Mouse (Mus musculus): ENCODE data around the gene 1110008P14Rik.
"Not testable (repeated sequence)": the region's sequence is repeated elsewhere in the genome, so short reads cannot be mapped to it uniquely, and the experiment has no call there.

1110008P14Rik gene

GRCm38 (mm10) chr2:32363376-32364106, 18.2 kb downstream of the 1110008P14Rik start:
- DNase-seq (ENCODE audit: low read depth, low spot score) = no peak

GRCm38 (mm10) chr2:32362817-32363340, 18.9 kb downstream of the 1110008P14Rik start:
- DNase-seq (ENCODE audit: low read depth, low spot score) = no peak

- DNase-seq (ENCODE audit: low read depth, low spot score) = not testable (repeated sequence)
Measured at GRCm38 (mm10) chr2:32362274-32362673, 19.5 kb downstream of the 1110008P14Rik start.

GRCm38 (mm10) chr2:32361437-32361836, 20.3 kb downstream of the 1110008P14Rik start:
- no peak for DNase-seq (ENCODE audit: low read depth, low spot score)

- no peak for DNase-seq (ENCODE audit: low read depth, low spot score)
Measured at GRCm38 (mm10) chr2:32360741-32361140, 21.0 kb downstream of the 1110008P14Rik start.

- DNase-seq (ENCODE audit: low read depth, low spot score) = no peak
Measured at GRCm38 (mm10) chr2:32358381-32358780, 23.4 kb downstream of the 1110008P14Rik start.

GRCm38 (mm10) chr2:32357710-32358109, 24.0 kb downstream of the 1110008P14Rik start:
- no peak for DNase-seq (ENCODE audit: low read depth, low spot score)

- no peak for DNase-seq (ENCODE audit: low read depth, low spot score)
Measured at GRCm38 (mm10) chr2:32356216-32356615, 25.5 kb downstream of the 1110008P14Rik start.

- no peak for DNase-seq (ENCODE audit: low read depth, low spot score)
Measured at GRCm38 (mm10) chr2:32354336-32354895, 27.3 kb downstream of the 1110008P14Rik start.

GRCm38 (mm10) chr2:32353836-32354235, 27.9 kb downstream of the 1110008P14Rik start:
- DNase-seq (ENCODE audit: low read depth, low spot score) = no peak

GRCm38 (mm10) chr2:32353007-32353542, 28.7 kb downstream of the 1110008P14Rik start, which contains the start of gene Dnm1:
Gene Dnm1 (minus strand): TSS chr2:32353338.
- peak; percentile 71 for DNase-seq (ENCODE audit: low read depth, low spot score)

- peak; percentile 30 for DNase-seq (ENCODE audit: low read depth, low spot score)
Measured at GRCm38 (mm10) chr2:32352151-32353006, 29.4 kb downstream of the 1110008P14Rik start, which contains the start of gene Ciz1. Gene Ciz1 (plus strand): TSS chr2:32352327.

GRCm38 (mm10) chr2:32351471-32351961, 30.2 kb downstream of the 1110008P14Rik start:
- no peak for DNase-seq (ENCODE audit: low read depth, low spot score)

GRCm38 (mm10) chr2:32350471-32351051, 31.2 kb downstream of the 1110008P14Rik start:
- no peak for DNase-seq (ENCODE audit: low read depth, low spot score)

GRCm38 (mm10) chr2:32349625-32350255, 32.0 kb downstream of the 1110008P14Rik start:
- DNase-seq (ENCODE audit: low read depth, low spot score) = no peak

- DNase-seq (ENCODE audit: low read depth, low spot score) = no peak
Measured at GRCm38 (mm10) chr2:32348311-32348710, 33.4 kb downstream of the 1110008P14Rik start.

GRCm38 (mm10) chr2:32347019-32347418, 34.7 kb downstream of the 1110008P14Rik start:
- DNase-seq (ENCODE audit: low read depth, low spot score) = no peak

GRCm38 (mm10) chr2:32344598-32345321, 37.0 kb downstream of the 1110008P14Rik start:
- no peak for DNase-seq (ENCODE audit: low read depth, low spot score)

GRCm38 (mm10) chr2:32344056-32344455, 37.7 kb downstream of the 1110008P14Rik start:
- DNase-seq (ENCODE audit: low read depth, low spot score) = no peak

GRCm38 (mm10) chr2:32343351-32343671, 38.4 kb downstream of the 1110008P14Rik start:
- DNase-seq (ENCODE audit: low read depth, low spot score) = no peak
